Mouse (Mus musculus) stomach, embryonic 16.5 days (tissue): Measurements from ENCODE around the gene Fbxo42. TPM values are rescaled to one million over a fixed set of nuclear protein-coding genes. Genes with fewer than 3 reads are reported as not detected.

Experiments
- ATAC-seq: fragments of 200-750 bp; cut with Nextera tagmentation; 2 replicates; pipeline ENCODE4 v1.8.0; 2017; ENCODE audit warnings: moderate number of reproducible peaks, moderate TSS enrichment; ENCODE audit not compliant: insufficient read depth, low FRiP score
- H3K27ac ChIP-seq: fragments of 300-500 bp; sonication (generic); 2 replicates; pipeline ENCODE4 v1.5.1; 2014; ENCODE audit warnings: low read length
- H3K27me3 ChIP-seq: fragments of 300-500 bp; sonication (generic); 2 replicates; pipeline ENCODE4 v1.6.1; 2014; ENCODE audit warnings: low read length, control low read depth, mixed read lengths; ENCODE audit not compliant: control insufficient read depth, insufficient read depth
- H3K36me3 ChIP-seq: fragments of 300-500 bp; sonication (generic); 2 replicates; pipeline ENCODE4 v1.6.1; 2014; ENCODE audit warnings: low read length; ENCODE audit not compliant: control insufficient read depth, insufficient read depth
- H3K4me1 ChIP-seq: fragments of 300-500 bp; sonication (generic); 2 replicates; pipeline ENCODE4 v1.6.1; 2014; ENCODE audit warnings: low read length, control low read depth, mixed read lengths; ENCODE audit not compliant: control insufficient read depth, insufficient read depth
- H3K4me2 ChIP-seq: fragments of 300-500 bp; sonication (generic); 2 replicates; pipeline ENCODE4 v1.6.1; 2014; ENCODE audit warnings: low read depth, low read length, mixed read lengths
- H3K4me3 ChIP-seq: fragments of 300-500 bp; sonication (generic); replicated peaks from 2 replicates; pipeline ENCODE4 v1.5.1; 2014; ENCODE audit warnings: mild to moderate bottlenecking, low read length
- H3K9ac ChIP-seq: fragments of 300-500 bp; sonication (generic); 2 replicates; pipeline ENCODE4 v1.6.1; 2014; ENCODE audit warnings: low read length
- H3K9me3 ChIP-seq: fragments of 300-500 bp; sonication (generic); replicated peaks from 2 replicates; pipeline ENCODE4 v1.6.1; 2016; ENCODE audit warnings: low read length, control low read depth; ENCODE audit not compliant: control insufficient read depth
- WGBS: fragments of 180-500 bp; shearing (Covaris S2); extraction: QIAGEN DNeasy Blood & Tissue Kit; methylation state at CpG from one replicate; pipeline ENCODE4 v1.1.7; 2014; 5-methylcytosine and 5-hydroxymethylcytosine counted together
- polyA plus RNA-seq: library from polyadenylated mRNA; unstranded; fragments of >200 nt; fragmentation: Nextera tagmentation; extraction: Ambion mirVana; gene quantifications from 2 replicates; pipeline ENCODE4 v1.2.1, GENCODE M21; 2015

Gene Fbxo42
- polyA plus RNA-seq, 1 experiment from 2014 or later = 22.0 TPM

GRCm38 (mm10) chr4:141176328-141176838 is 28.7 kb downstream of the Fbxo42 start:
- Histone ChIP-seq H3K9ac (no peak overlapping the region), H3K9me3 (no peaks in the 10 kb centered on the region), H3K4me3 (no peak overlapping the region), H3K4me1 (no peaks in the 10 kb centered on the region), H3K27me3 (no peaks in the 10 kb centered on the region), H3K27ac (peak overlapping the region; percentile 53; the same call in 1 of the 2 replicates), H3K36me3 (0 out of 2 replicates have a peak, but pooled peaks cover 8% of the 10 kb centered on the region), H3K4me2 (no peak overlapping the region)
- WGBS = 75% methylated on average over 10 of the region's 10 CpGs
- no peak for ATAC-seq

GRCm38 (mm10) chr4:141178500-141178899 is 30.8 kb downstream of the Fbxo42 start:
- Histone ChIP-seq H3K36me3 (peaks cover 12% of the 10 kb centered on the region; the same call in 1 of the 2 replicates), H3K4me1 (no peaks in the 10 kb centered on the region), H3K4me2 (no peak overlapping the region), H3K9me3 (no peaks in the 10 kb centered on the region), H3K9ac (no peak overlapping the region), H3K27me3 (no peaks in the 10 kb centered on the region), H3K27ac (no peak overlapping the region), H3K4me3 (no peak overlapping the region)
- no peak for ATAC-seq
- 81% methylated on average over 4 of the region's 4 CpGs for WGBS

GRCm38 (mm10) chr4:141180831-141181230 is 33.1 kb downstream of the Fbxo42 start:
- H3K4me3 ChIP-seq = no peak overlapping the region

GRCm38 (mm10) chr4:141181981-141182380 is 34.3 kb downstream of the Fbxo42 start:
- H3K4me3 ChIP-seq = no peak overlapping the region
- H3K9ac ChIP-seq = no peak overlapping the region
- H3K4me2 ChIP-seq = no peak overlapping the region
- no peak for ATAC-seq
- 90% methylated on average over 6 of the region's 6 CpGs for WGBS
- H3K36me3 ChIP-seq = peaks cover 11% of the 10 kb centered on the region; the same call in 1 of the 2 replicates
- H3K27me3 ChIP-seq = no peaks in the 10 kb centered on the region
- no peak overlapping the region for H3K27ac ChIP-seq
- H3K9me3 ChIP-seq = no peaks in the 10 kb centered on the region
- peaks cover 4% of the 10 kb centered on the region; the same call in 1 of the 2 replicates for H3K4me1 ChIP-seq

More at GRCm38 (mm10) chr4:141180831-141181230, 33.1 kb downstream of the Fbxo42 start:
- Histone ChIP-seq H3K4me1 (no peaks in the 10 kb centered on the region), H3K36me3 (peaks cover 12% of the 10 kb centered on the region; the same call in 1 of the 2 replicates), H3K9ac (no peak overlapping the region), H3K27ac (no peak overlapping the region), H3K27me3 (no peaks in the 10 kb centered on the region), H3K4me2 (no peak overlapping the region), H3K9me3 (no peaks in the 10 kb centered on the region)
- WGBS = 69% methylated on average over 8 of the region's 8 CpGs
- no peak for ATAC-seq

- WGBS = 78% methylated on average over 2 of the region's 2 CpGs
- ATAC-seq = no peak
- no peak overlapping the region for H3K9ac ChIP-seq
- peaks cover 7% of the 10 kb centered on the region; the same call in 1 of the 2 replicates for H3K4me1 ChIP-seq
- no peaks in the 10 kb centered on the region for H3K9me3 ChIP-seq
- no peaks in the 10 kb centered on the region for H3K27me3 ChIP-seq
- no peak overlapping the region for H3K4me3 ChIP-seq
- H3K27ac ChIP-seq = no peak overlapping the region
- peaks cover 4% of the 10 kb centered on the region; the same call in 1 of the 2 replicates for H3K36me3 ChIP-seq
- no peak overlapping the region for H3K4me2 ChIP-seq
These were observed 36.2 kb downstream of the Fbxo42 start for GRCm38 (mm10) chr4:141183932-141184331.

GRCm38 (mm10) chr4:141184426-141184825 is 36.7 kb downstream of the Fbxo42 start:
- Histone ChIP-seq H3K4me1 (peaks cover 7% of the 10 kb centered on the region; the same call in 1 of the 2 replicates), H3K9me3 (no peaks in the 10 kb centered on the region), H3K4me3 (no peak overlapping the region), H3K27ac (no peak overlapping the region), H3K27me3 (no peaks in the 10 kb centered on the region), H3K36me3 (peaks cover 4% of the 10 kb centered on the region; the same call in 1 of the 2 replicates), H3K4me2 (no peak overlapping the region), H3K9ac (no peak overlapping the region)
- ATAC-seq = no peak
- WGBS = 91% methylated on average over 4 of the region's 4 CpGs

GRCm38 (mm10) chr4:141186923-141187836 is 39.5 kb downstream of the Fbxo42 start:
- Histone ChIP-seq H3K27me3 (no peaks in the 10 kb centered on the region), H3K36me3 (peaks cover 4% of the 10 kb centered on the region; the same call in 1 of the 2 replicates), H3K4me1 (peaks cover 7% of the 10 kb centered on the region; the same call in 1 of the 2 replicates), H3K4me3 (no peak overlapping the region), H3K9ac (no peak overlapping the region), H3K4me2 (no peak overlapping the region), H3K27ac (peak overlapping the region; percentile 15; the same call in 1 of the 2 replicates), H3K9me3 (no peaks in the 10 kb centered on the region)
- no peak for ATAC-seq
- 52% methylated on average over 9 of the region's 9 CpGs for WGBS

- no peak overlapping the region for H3K4me3 ChIP-seq
- no peak overlapping the region for H3K9ac ChIP-seq
- ATAC-seq = no peak
- no peak overlapping the region for H3K27ac ChIP-seq
- H3K4me2 ChIP-seq = no peak overlapping the region
- peaks cover 7% of the 10 kb centered on the region; the same call in 1 of the 2 replicates for H3K4me1 ChIP-seq
- H3K9me3 ChIP-seq = no peaks in the 10 kb centered on the region
- WGBS = 89% methylated on average over 7 of the region's 7 CpGs
- H3K27me3 ChIP-seq = no peaks in the 10 kb centered on the region
- H3K36me3 ChIP-seq = peaks cover 8% of the 10 kb centered on the region; the same call in 1 of the 2 replicates
These were observed 43.6 kb downstream of the Fbxo42 start for GRCm38 (mm10) chr4:141191294-141191693.

GRCm38 (mm10) chr4:141194553-141194952 is 46.8 kb downstream of the Fbxo42 start:
- Histone ChIP-seq H3K9me3 (0 out of 2 replicates have a peak, but pooled peaks cover 3% of the 10 kb centered on the region), H3K27ac (no peak overlapping the region), H3K27me3 (no peaks in the 10 kb centered on the region), H3K4me3 (no peak overlapping the region), H3K4me1 (no peaks in the 10 kb centered on the region), H3K4me2 (no peak overlapping the region), H3K36me3 (peaks cover 22% of the 10 kb centered on the region), H3K9ac (no peak overlapping the region)
- no peak for ATAC-seq
- WGBS = 90% methylated on average over 6 of the region's 6 CpGs
